Mouse (Mus musculus) CD8-positive naive resting alpha-beta T cell, adult 57 days (primary cell): ENCODE measurements around the gene Wt1. TPM values are rescaled to one million over a fixed set of nuclear protein-coding genes. Genes with fewer than 3 reads are reported as not detected.

Experiments
- total RNA-seq: library from RNA; stranded (reverse); gene quantifications from one replicate; pipeline ENCODE4 v1.2.4, GENCODE M21; 2023

Wt1 gene
- not detected for total RNA-seq

GRCm38 (mm10) chr2:105126279-105126678 lies at the start of gene Wt1:
TSS of gene Wt1 (plus strand) at chr2:105126529.

GRCm38 (mm10) chr2:105091718-105092117 lies 34.6 kb upstream of the Wt1 start, which contains the start of gene Gm11060:
TSS of gene Gm11060 (plus strand) at chr2:105092018.

Other genes with a start within 250 kb of the Wt1 start
- 161 TPM for gene Eif3m, start 109.4 kb upstream of the Wt1 start, total RNA-seq
- not detected for gene Gm11060, start 34.5 kb upstream of the Wt1 start, total RNA-seq
- gene Them7, start 97.8 kb downstream of the Wt1 start, total RNA-seq = not detected